Mouse (Mus musculus) bone marrow macrophage, adult 2 months (primary cell): Measurements from ENCODE around the gene Dpf3.

Source experiments
- CTCF ChIP-seq: IDR thresholded peaks from 2 replicates; pipeline ENCODE4 v1.5.1; 2012; ENCODE audit warnings: low read depth, mild to moderate bottlenecking, low read length, moderate library complexity
- POLR2A ChIP-seq: IDR thresholded peaks from 2 replicates; pipeline ENCODE4 v1.6.1; 2012; ENCODE audit warnings: mild to moderate bottlenecking, low read depth, low read length, borderline replicate concordance

DNA sequence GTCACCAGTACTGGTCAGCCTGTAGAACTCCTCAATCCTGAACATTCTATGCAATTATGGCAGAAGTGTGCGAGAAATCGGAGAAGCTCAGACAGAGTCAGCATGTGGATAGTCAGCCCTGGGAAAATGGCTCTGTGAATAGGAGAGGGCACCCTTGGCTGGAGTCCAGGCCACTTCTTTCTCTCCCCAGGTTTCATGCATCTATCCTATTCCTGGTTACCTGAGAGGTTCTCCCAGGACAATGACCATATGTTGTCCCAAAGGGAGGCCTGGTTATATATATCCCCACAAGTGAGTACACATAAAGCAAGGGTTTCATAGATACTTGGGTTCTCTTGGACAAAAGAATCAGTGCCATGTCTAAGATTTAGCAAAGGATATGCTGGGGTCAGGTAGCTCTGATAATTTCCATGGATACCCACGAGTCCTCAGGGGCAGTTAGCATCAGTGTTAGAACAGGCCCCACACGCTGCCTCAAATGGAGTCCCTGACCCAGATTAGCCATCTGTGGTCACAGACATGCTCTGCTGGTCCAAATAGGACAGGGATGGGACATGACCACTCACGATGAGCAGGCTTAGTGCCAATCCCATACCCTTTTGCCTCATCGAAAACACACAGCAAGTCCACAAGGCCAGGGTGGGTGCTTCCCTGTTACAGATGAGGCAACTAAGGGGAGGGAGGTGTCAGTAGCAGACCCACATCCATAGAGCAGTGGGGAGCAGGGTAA lies 203.8 kb downstream of the Dpf3 start:
- no peak for TF ChIP-seq CTCF
- no peak for TF ChIP-seq POLR2A
